Mouse (Mus musculus) right cerebral cortex, postnatal 36 days (tissue): Measurements from ENCODE around the gene Hsdl1.
A peak's percentile ranks its signal among the peaks of the same experiment; 100 is the strongest.

Experiments
- DNase-seq, 2 experiments: peaks; one replicate each; pipeline ENCODE4 v3.0.0; 2022; ENCODE audit warnings: low spot score in 2 of 2, mixed read lengths in 1 of 2

Gene Hsdl1

GRCm38 (mm10) chr8:119580441-119581161 lies 5.6 kb upstream of the Hsdl1 start:
- DNase-seq, result no peak

- no peak for DNase-seq
Measured at GRCm38 (mm10) chr8:119579096-119579495, 4.1 kb upstream of the Hsdl1 start.

- DNase-seq, result no peak
Measured at GRCm38 (mm10) chr8:119575366-119575726, 363 bp upstream of the Hsdl1 start.

- DNase-seq, result no peak
Measured at GRCm38 (mm10) chr8:119572411-119572810, 2.6 kb downstream of the Hsdl1 start.

GRCm38 (mm10) chr8:119571135-119571534 lies 3.8 kb downstream of the Hsdl1 start:
- DNase-seq, result no peak

GRCm38 (mm10) chr8:119569881-119570280 lies 5.1 kb downstream of the Hsdl1 start:
- DNase-seq, result no peak

- no peak for DNase-seq
Measured at GRCm38 (mm10) chr8:119568951-119569350, 6.0 kb downstream of the Hsdl1 start.

GRCm38 (mm10) chr8:119568251-119568650 lies 6.7 kb downstream of the Hsdl1 start:
- DNase-seq, result no peak

- no peak for DNase-seq
Measured at GRCm38 (mm10) chr8:119566367-119566766, 8.6 kb downstream of the Hsdl1 start.

- DNase-seq, result no peak
Measured at GRCm38 (mm10) chr8:119563849-119564251, 11.1 kb downstream of the Hsdl1 start.

GRCm38 (mm10) chr8:119559402-119559720 lies 15.6 kb downstream of the Hsdl1 start:
- no peak for DNase-seq

- DNase-seq, result peak; percentile 94 to 95
Measured at GRCm38 (mm10) chr8:119558603-119559401, 16.2 kb downstream of the Hsdl1 start, which contains the start of gene Mbtps1. Gene Mbtps1 (minus strand): TSS chr8:119558735.

GRCm38 (mm10) chr8:119557821-119558602 lies 17.0 kb downstream of the Hsdl1 start:
- no peak for DNase-seq

- no peak for DNase-seq
Measured at GRCm38 (mm10) chr8:119557132-119557531, 17.9 kb downstream of the Hsdl1 start.

- DNase-seq, result no peak
Measured at GRCm38 (mm10) chr8:119555861-119556260, 19.1 kb downstream of the Hsdl1 start.

- no peak for DNase-seq
Measured at GRCm38 (mm10) chr8:119552967-119553366, 22.0 kb downstream of the Hsdl1 start.

GRCm38 (mm10) chr8:119548560-119549113 lies 26.3 kb downstream of the Hsdl1 start:
- DNase-seq, result no peak

- DNase-seq, result no peak
Measured at GRCm38 (mm10) chr8:119547019-119547691, 27.8 kb downstream of the Hsdl1 start.

- no peak for DNase-seq
Measured at GRCm38 (mm10) chr8:119545791-119546190, 29.2 kb downstream of the Hsdl1 start.

- no peak for DNase-seq
Measured at GRCm38 (mm10) chr8:119545180-119545579, 29.8 kb downstream of the Hsdl1 start.

GRCm38 (mm10) chr8:119544606-119545005 lies 30.4 kb downstream of the Hsdl1 start:
- DNase-seq, result no peak
